ENCODE assay signal across 8 mouse cellular contexts in the genomic region with DNA sequence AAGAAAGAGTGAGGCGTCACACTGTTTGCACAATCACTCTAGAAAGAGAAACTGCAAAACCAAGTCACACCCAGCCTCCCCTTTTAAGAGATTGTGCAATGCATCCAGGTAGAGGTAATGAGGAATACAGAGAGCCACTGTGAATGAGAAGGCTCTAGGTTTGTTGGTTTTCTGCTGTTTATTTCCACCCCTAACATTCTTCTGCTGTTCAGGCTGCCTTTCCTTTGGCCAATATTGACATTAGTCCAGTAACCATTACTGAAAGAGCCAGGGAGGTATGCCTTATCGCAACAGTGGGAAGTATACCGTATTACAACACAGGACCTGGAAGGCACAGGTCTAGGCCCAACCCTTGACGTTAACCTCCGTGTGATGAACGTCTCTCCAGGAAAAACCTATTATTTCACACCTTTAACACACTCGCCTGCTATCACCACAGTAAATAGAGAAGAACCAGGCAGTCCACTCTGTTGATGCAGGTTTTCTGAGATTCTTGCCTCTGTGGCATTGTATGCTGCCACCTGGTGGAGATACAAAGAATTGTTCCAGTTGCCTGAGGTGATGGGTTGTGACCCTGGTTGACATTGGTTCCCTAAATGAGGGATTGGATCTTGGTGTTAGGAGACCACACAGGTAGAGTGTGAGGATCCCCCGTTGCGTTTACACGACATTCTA. TPM values are rescaled to one million over a fixed set of nuclear protein-coding genes. Genes with fewer than 3 reads are reported as not detected.
DNase-seq lines count a peak whose midpoint lies in the region; ATAC-seq and TF ChIP-seq lines count a peak whose summit lies in the region.

No protein-coding gene starts in this region.

- peak overlapping the region; percentile 65 for H3K27ac ChIP-seq in lung, embryonic 15.5 days

- peaks cover 31% of the 10 kb centered on the region for H3K27me3 ChIP-seq in Patski
- no peaks in the 10 kb centered on the region for H3K27me3 ChIP-seq in lung, embryonic 15.5 days

- CTCF ChIA-PET in Patski (lab: Charles Lee) = interaction anchor here (0.8 to 2.2 kb wide), 3 partner anchors 7 to 702 kb away, joined by 3 to 5 read pairs (median 3); no protein-coding TSS in a partner anchor

- no peak overlapping the region for H3K4me3 ChIP-seq in lung, embryonic 15.5 days

- no peak overlapping the region for H3K4me2 ChIP-seq in lung, embryonic 15.5 days

- WGBS in lung, embryonic 15.5 days = 20% methylated on average over 10 of the region's 10 CpGs

- TF ChIP-seq CTCF in Patski (IDR thresholded peaks at IDR 0.05) = peak; percentile 81

- peak; percentile 61 to 63 for DNase-seq in B cell, adult 2 months
- DNase-seq in Patski (ENCODE audit: low read depth, low spot score) = no peak
- peak; percentile 43 for DNase-seq in heart, postnatal 4 days
- peak; percentile 41 for DNase-seq in layer of hippocampus, adult 9-10 months (ENCODE audit: low spot score)
- peak; percentile 82 for DNase-seq in retina, embryonic 14.5 days (ENCODE audit: low spot score)
- DNase-seq in urinary bladder, postnatal 14 days (ENCODE audit: low spot score) = peak; percentile 17

- no peak overlapping the region for H3K9ac ChIP-seq in lung, embryonic 15.5 days

- POLR2A ChIA-PET in Patski (lab: Charles Lee) = no interaction called here

- no peaks in the 10 kb centered on the region for H3K4me1 ChIP-seq in lung, embryonic 15.5 days

- no peaks in the 10 kb centered on the region for H3K36me3 ChIP-seq in lung, embryonic 15.5 days

- H3K9me3 ChIP-seq in lung, embryonic 15.5 days = no peaks in the 10 kb centered on the region

- in situ Hi-C loops in Patski (cut with MboI; ENCODE audit: low pct_unique_long_range_greater_than_20kb) = loop anchor here (5.0 to 10.0 kb wide), 2 partner anchors 590 to 703 kb away; no protein-coding TSS in a partner anchor

- no peak for ATAC-seq in Patski
- ATAC-seq in common myeloid progenitor, adult 5-6 weeks (replicated peaks; ENCODE audit: low read depth, poor library complexity, severe bottlenecking) = peak; percentile 79
- peak; percentile 91 for ATAC-seq in lung, embryonic 15.5 days (ENCODE audit: borderline replicate concordance, extremely low read depth, low FRiP score, low TSS enrichment)

RNA-seq across cellular contexts. Expression of a gene that starts 42.5 kb away (rescaled TPM):
- polyA plus RNA-seq in Patski (2021) = 9.2 TPM
- total RNA-seq in common myeloid progenitor, adult 5-6 weeks (2017) = 0.19 and 2.5 TPM in 2 replicates
- total RNA-seq in heart, postnatal 4 days (2021) = 1 to 10 TPM; 4.8 to 6.6 TPM
- 4.9 and 5.0 TPM in 2 replicates for polyA plus RNA-seq in lung, embryonic 15.5 days (2015; fragmentation: Nextera tagmentation; extraction: Ambion mirVana)

RNA-seq across cellular contexts. Expression of a gene that starts 42.5 kb away (rescaled TPM):
- 23.0 TPM for polyA plus RNA-seq in Patski (2021)
- total RNA-seq in common myeloid progenitor, adult 5-6 weeks (2017) = 12.8 and 14.5 TPM in 2 replicates
- total RNA-seq in heart, postnatal 4 days (2021) = 10 to 100 TPM; 16.8 to 19.2 TPM
- polyA plus RNA-seq in lung, embryonic 15.5 days (2015; fragmentation: Nextera tagmentation; extraction: Ambion mirVana) = 15.9 and 17.1 TPM in 2 replicates
